Mouse (Mus musculus) CD4-positive, CD25-positive, alpha-beta regulatory T cell, adult 9 weeks (primary cell): ENCODE results near the gene Trp53bp1. TPM values are rescaled to one million over a fixed set of nuclear protein-coding genes. Genes with fewer than 3 reads are reported as not detected.

ENCODE experiments used
- polyA plus RNA-seq: library from polyadenylated mRNA; unstranded; fragments of 100-300 nt; shearing (Covaris generic); gene quantifications from one replicate; pipeline ENCODE4 v1.2.1, GENCODE M21; 2017

Gene Trp53bp1
- 79.0 TPM for polyA plus RNA-seq

DNA sequence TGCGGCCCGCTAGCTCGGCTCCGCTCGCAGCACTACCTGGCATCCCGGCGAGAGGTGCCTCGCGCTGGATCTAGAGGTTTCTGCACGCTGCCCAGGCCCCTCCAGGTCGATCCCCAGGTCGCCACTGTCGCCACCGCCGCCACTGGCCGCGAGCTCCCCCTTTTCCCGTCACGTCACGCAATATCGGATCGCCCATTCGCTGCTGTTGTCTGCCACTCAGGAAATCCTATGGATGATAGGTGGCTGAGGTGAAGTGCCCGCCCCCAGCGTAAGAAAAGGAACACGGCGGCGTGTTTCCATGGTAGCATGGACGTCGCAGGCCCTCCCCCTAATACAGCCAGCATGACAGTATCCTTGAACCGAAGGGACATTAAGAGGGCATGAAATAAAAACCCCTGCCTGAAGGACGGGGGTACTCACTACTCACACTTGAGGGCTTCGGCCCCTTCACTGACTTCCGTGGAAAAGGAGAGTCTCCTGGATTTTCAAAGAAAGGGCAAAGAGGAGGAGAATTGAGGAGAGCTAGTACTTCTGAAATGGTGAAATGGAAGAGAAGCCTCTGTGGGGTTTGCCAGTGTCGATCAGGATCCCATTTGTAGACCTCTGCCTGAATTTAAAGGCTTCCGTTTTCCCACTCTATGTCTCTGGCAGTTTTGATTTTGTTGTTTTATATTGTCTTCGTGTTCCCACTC, at the start of gene Trp53bp1:
TSS of gene Trp53bp1 (minus strand) at position 172 of the 692 bp plus-strand sequence.

DNA sequence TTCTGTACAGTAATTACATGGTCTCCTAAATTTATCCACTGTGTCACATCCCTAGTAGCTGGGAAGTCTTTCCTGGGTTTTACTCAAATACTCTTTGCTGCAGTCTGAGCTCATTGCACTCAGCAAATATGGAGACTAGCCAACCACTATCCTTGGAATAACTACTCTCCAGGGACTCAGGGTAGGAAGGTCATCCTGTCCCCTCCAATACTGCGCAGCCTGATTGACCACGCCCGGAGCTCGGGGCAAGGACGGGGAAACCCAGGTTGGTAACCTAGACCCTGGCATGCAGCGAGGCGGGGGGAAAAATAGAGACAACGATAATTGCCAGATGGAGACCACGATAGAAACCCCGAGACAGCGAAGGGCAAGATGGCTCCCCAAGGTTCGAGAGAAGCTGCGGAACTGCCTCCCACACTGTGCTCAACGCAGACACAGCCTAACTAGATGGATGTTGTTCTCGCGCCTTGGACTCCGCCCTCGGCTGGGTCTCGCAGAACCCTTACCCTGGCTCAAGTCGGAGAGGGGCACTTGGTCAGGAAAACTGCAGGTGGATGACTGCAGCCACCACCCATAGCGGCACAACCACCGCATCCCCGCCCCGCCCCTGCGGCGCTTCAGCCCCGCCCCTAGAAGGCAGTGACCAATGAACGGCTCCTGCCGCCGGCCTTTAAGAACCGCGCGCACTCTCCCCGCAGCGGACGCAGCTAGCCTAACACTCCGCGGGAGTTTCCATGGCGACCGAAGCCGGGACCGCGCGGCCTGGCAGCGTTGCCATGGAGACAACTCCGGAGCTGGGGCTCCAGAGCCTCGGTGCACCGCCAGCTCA, 17.9 kb upstream of the Trp53bp1 start, which contains the start of gene Map1a:
TSS of gene Map1a (plus strand) at position 700 of the 829 bp plus-strand sequence.

DNA sequence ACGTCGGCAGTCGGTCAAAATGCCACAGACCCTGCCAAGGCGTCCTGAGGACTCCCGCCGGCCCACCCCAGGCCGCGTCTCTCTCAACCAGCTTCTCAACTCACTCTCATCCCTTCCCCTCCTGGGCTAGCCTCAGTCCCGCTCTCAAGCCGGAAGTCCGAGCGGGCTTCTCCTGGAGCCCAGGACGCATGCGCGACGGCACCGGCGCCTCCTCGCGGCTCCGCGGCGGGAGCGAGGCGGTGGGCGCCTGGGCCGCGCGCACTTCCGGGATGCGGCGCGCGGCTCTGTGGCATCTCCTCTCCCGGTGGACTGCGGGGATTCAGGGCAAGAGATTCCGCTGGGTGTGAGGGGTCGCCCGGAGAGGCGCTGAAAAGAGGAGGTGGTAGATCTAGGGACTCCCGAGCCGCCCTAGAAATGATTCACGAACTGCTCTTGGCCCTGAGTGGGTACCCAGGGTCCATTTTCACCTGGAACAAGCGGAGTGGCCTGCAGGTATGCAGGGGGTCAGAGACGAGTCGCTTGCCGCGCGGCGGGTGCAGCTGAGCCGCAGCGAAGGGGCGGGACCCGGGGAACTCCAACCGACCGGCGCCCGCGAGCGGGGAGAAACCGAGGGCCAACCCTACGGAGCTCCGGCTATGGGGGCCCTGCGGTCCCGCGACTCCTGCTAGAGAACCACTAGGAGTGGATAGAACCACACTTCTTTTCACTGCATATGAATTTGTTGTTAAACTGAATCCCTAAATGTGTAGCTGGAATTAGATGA, 100.0 kb downstream of the Trp53bp1 start, which contains the start of gene Zscan29:
TSS of gene Zscan29 (minus strand) at position 146 of the 763 bp plus-strand sequence.

DNA sequence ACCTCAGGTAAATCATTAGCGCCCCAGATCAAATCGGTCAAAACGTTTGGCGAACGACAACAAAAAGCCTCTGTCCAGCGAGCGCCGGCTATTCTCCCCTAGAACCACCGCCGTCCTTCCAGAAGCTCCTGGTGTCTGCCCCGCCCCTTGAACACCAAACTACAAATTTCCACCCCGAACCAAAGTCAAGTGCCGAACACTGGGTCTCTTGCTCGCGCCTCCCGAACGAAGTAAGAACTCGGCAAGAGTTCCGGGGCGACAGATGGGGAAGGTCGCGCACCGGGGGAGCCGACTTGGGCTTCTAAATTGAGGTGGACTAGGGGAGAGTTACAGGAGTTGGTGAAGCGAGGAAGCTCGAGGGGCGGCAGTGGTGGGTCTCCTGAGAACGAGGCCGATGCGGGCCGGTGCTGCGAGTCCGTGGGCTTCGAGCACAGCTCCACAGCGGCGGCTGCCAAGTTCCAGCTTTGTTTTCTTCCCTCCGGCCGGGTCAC, 100.7 kb downstream of the Trp53bp1 start, which contains the start of gene Tubgcp4:
TSS of gene Tubgcp4 (plus strand) at position 174 of the 491 bp plus-strand sequence.

Other genes with a start within 250 kb of the Trp53bp1 start
- gene Epb42, start 234.3 kb downstream of the Trp53bp1 start, polyA plus RNA-seq, result 0.06 TPM
- gene Tgm5, start 185.6 kb downstream of the Trp53bp1 start, polyA plus RNA-seq, result not detected
- gene Tgm7, start 161.6 kb downstream of the Trp53bp1 start, polyA plus RNA-seq, result not detected
- gene Adal, start 131.0 kb downstream of the Trp53bp1 start, polyA plus RNA-seq, result 16.5 TPM
- gene Lcmt2, start 130.8 kb downstream of the Trp53bp1 start, polyA plus RNA-seq, result 11.4 TPM
- gene Tubgcp4, start 100.8 kb downstream of the Trp53bp1 start, polyA plus RNA-seq, result 108 TPM
- gene Zscan29, start 100.3 kb downstream of the Trp53bp1 start, polyA plus RNA-seq, result 75.9 TPM
- gene Map1a, start 18.2 kb upstream of the Trp53bp1 start, polyA plus RNA-seq, result 0.06 TPM
- gene Ppip5k1, start 84.0 kb upstream of the Trp53bp1 start, polyA plus RNA-seq, result 12.6 TPM
- not detected for gene Ckmt1, start 86.3 kb upstream of the Trp53bp1 start, polyA plus RNA-seq
- gene Strc, start 115.8 kb upstream of the Trp53bp1 start, polyA plus RNA-seq, result 0.42 TPM
- gene Pdia3, start 142.4 kb upstream of the Trp53bp1 start, polyA plus RNA-seq, result 309 TPM
- 2.6 TPM for gene Catsper2, start 142.4 kb upstream of the Trp53bp1 start, polyA plus RNA-seq
- 0.65 TPM for gene Ell3, start 172.9 kb upstream of the Trp53bp1 start, polyA plus RNA-seq
- gene Serf2, start 177.8 kb upstream of the Trp53bp1 start, polyA plus RNA-seq, result 626 TPM
- 156 TPM for gene Hypk, start 181.9 kb upstream of the Trp53bp1 start, polyA plus RNA-seq
- 0.36 TPM for gene Serinc4, start 185.4 kb upstream of the Trp53bp1 start, polyA plus RNA-seq
- 115 TPM for gene Mfap1b, start 202.7 kb upstream of the Trp53bp1 start, polyA plus RNA-seq
- 37.0 TPM for gene Mfap1a, start 235.3 kb upstream of the Trp53bp1 start, polyA plus RNA-seq
- gene Wdr76, start 235.3 kb upstream of the Trp53bp1 start, polyA plus RNA-seq, result 6.9 TPM